ENCODE assay signal across 9 mouse cellular contexts in genomic region chr2:131546745-131547408, GRCm38 (mm10). TPM values are rescaled to one million over a fixed set of nuclear protein-coding genes. Genes with fewer than 3 reads are reported as not detected.
A peak's percentile ranks its signal among the peaks of the same experiment; 100 is the strongest.
DNase-seq lines count a peak whose midpoint lies in the region; ATAC-seq and TF ChIP-seq lines count a peak whose summit lies in the region.
"Had no signal": no experiment of that assay in that cellular context is flagged by ENCODE, and none has a peak within 500 bp of the region (broad histone marks: within the 10 kb centered on the region; RNA-seq: fewer than 3 reads in every experiment).

No protein-coding gene starts in this region.

- no peak for DNase-seq in lung, postnatal 25 days (ENCODE audit: low spot score)
- peak; percentile 50 for DNase-seq in midbrain, postnatal 0 days (ENCODE audit: low spot score)
- no peak for DNase-seq in layer of hippocampus, postnatal 36 days
- DNase-seq in layer of hippocampus, postnatal 25 days (ENCODE audit: extremely low spot score in 1 of 2, low spot score in 1 of 2), result no peak
- DNase-seq in gastrocnemius, adult 18-20 months (ENCODE audit: low spot score), result no peak
- DNase-seq: heart, adult 2 months had no signal

- no peak overlapping the region for H3K27ac ChIP-seq in lung, embryonic 15.5 days
- no peak overlapping the region for H3K27ac ChIP-seq in embryonic facial prominence, embryonic 12.5 days
- no peak overlapping the region for H3K27ac ChIP-seq in hindbrain, embryonic 13.5 days
- no peak overlapping the region for H3K27ac ChIP-seq in midbrain, postnatal 0 days (ENCODE audit: low read depth, low read length)
- H3K27ac ChIP-seq: heart, adult 2 months had no signal

- H3K4me2 ChIP-seq in lung, embryonic 15.5 days, result peak overlapping the region; percentile 83
- H3K4me2 ChIP-seq in embryonic facial prominence, embryonic 12.5 days (replicated peaks), result peak overlapping the region; percentile 79
- H3K4me2 ChIP-seq in hindbrain, embryonic 13.5 days, result peak overlapping the region; percentile 73
- peak overlapping the region; percentile 77 for H3K4me2 ChIP-seq in midbrain, postnatal 0 days (ENCODE audit: low read depth, low read length, poor library complexity, severe bottlenecking)

- H3K27me3 ChIP-seq in lung, embryonic 15.5 days, result peaks cover 60% of the 10 kb centered on the region
- peaks cover 58% of the 10 kb centered on the region for H3K27me3 ChIP-seq in embryonic facial prominence, embryonic 12.5 days
- peaks cover 66% of the 10 kb centered on the region for H3K27me3 ChIP-seq in hindbrain, embryonic 13.5 days
- peaks cover 25% of the 10 kb centered on the region for H3K27me3 ChIP-seq in midbrain, postnatal 0 days (ENCODE audit: insufficient read depth, low read length)

- ATAC-seq in lung, embryonic 15.5 days (ENCODE audit: borderline replicate concordance, extremely low read depth, low FRiP score, low TSS enrichment), result no peak
- ATAC-seq in embryonic facial prominence, embryonic 12.5 days (ENCODE audit: insufficient number of reproducible peaks, insufficient read depth, low FRiP score, low TSS enrichment), result no peak
- no peak for ATAC-seq in hindbrain, embryonic 13.5 days (ENCODE audit: low FRiP score)
- ATAC-seq in midbrain, postnatal 0 days (ENCODE audit: low FRiP score), result 0 out of 2 replicates have a peak, but pooled peaks have one; percentile 51

- WGBS in lung, embryonic 15.5 days, result 14% methylated on average over 19 of the region's 19 CpGs
- WGBS in embryonic facial prominence, embryonic 12.5 days, result 11% methylated on average over 19 of the region's 19 CpGs
- whole genome bisulfite sequencing in hindbrain, embryonic 13.5 days, result 14% methylated on average over 19 of the region's 19 CpGs
- WGBS in midbrain, postnatal 0 days, result 12% methylated on average over 19 of the region's 19 CpGs

- peak overlapping the region; percentile 41 for H3K4me3 ChIP-seq in lung, embryonic 15.5 days
- H3K4me3 ChIP-seq in embryonic facial prominence, embryonic 12.5 days, result 0 out of 2 replicates have a peak overlapping the region, but pooled peaks have one; percentile 48
- H3K4me3 ChIP-seq in hindbrain, embryonic 13.5 days, result peak overlapping the region; percentile 47
- H3K4me3 ChIP-seq in midbrain, postnatal 0 days (ENCODE audit: low read depth, low read length), result peak overlapping the region; percentile 42

- H3K36me3 ChIP-seq in lung, embryonic 15.5 days, result no peaks in the 10 kb centered on the region
- no peaks in the 10 kb centered on the region for H3K36me3 ChIP-seq in embryonic facial prominence, embryonic 12.5 days
- no peaks in the 10 kb centered on the region for H3K36me3 ChIP-seq in hindbrain, embryonic 13.5 days
- H3K36me3 ChIP-seq in midbrain, postnatal 0 days (ENCODE audit: insufficient read depth, low read length), result no peaks in the 10 kb centered on the region

- H3K4me1 ChIP-seq in lung, embryonic 15.5 days, result peaks cover 14% of the 10 kb centered on the region
- H3K4me1 ChIP-seq in embryonic facial prominence, embryonic 12.5 days, result peaks cover 13% of the 10 kb centered on the region; the same call in 1 of the 2 replicates
- H3K4me1 ChIP-seq in hindbrain, embryonic 13.5 days (replicated peaks), result peaks cover 16% of the 10 kb centered on the region
- peaks cover 7% of the 10 kb centered on the region for H3K4me1 ChIP-seq in midbrain, postnatal 0 days (ENCODE audit: insufficient read depth, low read length)

- no peak; the same call in 1 of the 2 replicates for TF ChIP-seq CTCF in midbrain, postnatal 0 days (IDR thresholded peaks at IDR 0.05)

- no peak overlapping the region for H3K9ac ChIP-seq in lung, embryonic 15.5 days
- peak overlapping the region; percentile 15; the same call in 1 of the 2 replicates for H3K9ac ChIP-seq in embryonic facial prominence, embryonic 12.5 days
- no peak overlapping the region for H3K9ac ChIP-seq in hindbrain, embryonic 13.5 days
- no peak overlapping the region for H3K9ac ChIP-seq in midbrain, postnatal 0 days (replicated peaks; ENCODE audit: low read length, poor library complexity, severe bottlenecking)

- H3K9me3 ChIP-seq in lung, embryonic 15.5 days, result no peaks in the 10 kb centered on the region
- no peaks in the 10 kb centered on the region for H3K9me3 ChIP-seq in embryonic facial prominence, embryonic 12.5 days
- H3K9me3 ChIP-seq in hindbrain, embryonic 13.5 days, result no peaks in the 10 kb centered on the region
- no peaks in the 10 kb centered on the region for H3K9me3 ChIP-seq in midbrain, postnatal 0 days (ENCODE audit: low read length)

RNA-seq across cellular contexts. Expression of gene Adra1d, which starts 15.2 kb away (rescaled TPM):
- polyA plus RNA-seq in lung, embryonic 15.5 days (2015; fragmentation: Nextera tagmentation; extraction: Ambion mirVana), result 3.4 and 3.9 TPM in 2 replicates
- polyA plus RNA-seq in embryonic facial prominence, embryonic 12.5 days (2016; fragmentation: Nextera tagmentation; extraction: Ambion mirVana), result 0.23 and 0.51 TPM in 2 replicates
- 0.10 and 0.25 TPM in 2 replicates for polyA plus RNA-seq in hindbrain, embryonic 13.5 days (2015; fragmentation: Nextera tagmentation; extraction: Ambion mirVana)
- 0.44 and 0.71 TPM in 2 replicates for total RNA-seq in midbrain, postnatal 0 days (2014; rRNA removed)
- 0.10 and 0.34 TPM in 2 replicates for polyA plus RNA-seq in midbrain, postnatal 0 days (2015; fragmentation: Nextera tagmentation; extraction: Ambion mirVana)
- total RNA-seq in layer of hippocampus, postnatal 36 days (2021), result 100 to 1,000 TPM in 1 of 2 experiments, 10 to 100 TPM in 1; 92.5 to 100 TPM
- 10 to 100 TPM; 91.6 to 98.9 TPM for total RNA-seq in layer of hippocampus, postnatal 25 days (2021)
- under 1 TPM; 0.50 to 0.88 TPM for total RNA-seq in gastrocnemius, adult 18-20 months (2021)

RNA-seq across cellular contexts. Expression of gene Smox, which starts 55.6 kb away (rescaled TPM):
- 33.7 and 37.1 TPM in 2 replicates for polyA plus RNA-seq in lung, embryonic 15.5 days (2015; fragmentation: Nextera tagmentation; extraction: Ambion mirVana)
- 64.8 and 71.2 TPM in 2 replicates for polyA plus RNA-seq in embryonic facial prominence, embryonic 12.5 days (2016; fragmentation: Nextera tagmentation; extraction: Ambion mirVana)
- 47.9 and 50.1 TPM in 2 replicates for polyA plus RNA-seq in hindbrain, embryonic 13.5 days (2015; fragmentation: Nextera tagmentation; extraction: Ambion mirVana)
- 77.6 and 84.2 TPM in 2 replicates for total RNA-seq in midbrain, postnatal 0 days (2014; rRNA removed)
- 65.6 and 73.6 TPM in 2 replicates for polyA plus RNA-seq in midbrain, postnatal 0 days (2015; fragmentation: Nextera tagmentation; extraction: Ambion mirVana)
- total RNA-seq in layer of hippocampus, postnatal 36 days (2021), result 10 to 100 TPM; 75.6 to 87.3 TPM
- total RNA-seq in layer of hippocampus, postnatal 25 days (2021), result 10 to 100 TPM; 72.8 to 83.7 TPM
- 100 to 1,000 TPM in 1 of 2 experiments, 10 to 100 TPM in 1; 86.0 to 120 TPM for total RNA-seq in gastrocnemius, adult 18-20 months (2021)

Comparison
In these comparisons a context has a peak if more than half of its experiments do, and no peak if none do; other contexts are left out.
1. RNA of gene Adra1d, which starts 15.2 kb away (total RNA-seq): 92.5 to 100 TPM in layer of hippocampus, postnatal 36 days and 91.6 to 98.9 TPM in layer of hippocampus, postnatal 25 days; 0.50 to 0.88 TPM in gastrocnemius, adult 18-20 months and 0.44 to 0.71 TPM in midbrain, postnatal 0 days; every median in the first group is over 10 times any median in the second.
2. Peak in every context shown above with its lines, with median percentiles within 50 percentile points of each other: H3K4me2 ChIP-seq and H3K4me3 ChIP-seq.